Comparison of ENCODE assay signal across 23 mouse cellular contexts in genomic region chr11:6476876-6477275, GRCm38 (mm10). TPM values are rescaled to one million over a fixed set of nuclear protein-coding genes. Genes with fewer than 3 reads are reported as not detected.
DNase-seq lines count a peak whose midpoint lies in the region; ATAC-seq lines count a peak whose summit lies in the region.
"Had no signal": no experiment of that assay in that cellular context is flagged by ENCODE, and none has a peak within 500 bp of the region (broad histone marks: within the 10 kb centered on the region; RNA-seq: fewer than 3 reads in every experiment).

No protein-coding gene starts in this region.

- no peaks in the 10 kb centered on the region for H3K9me3 ChIP-seq in forebrain, embryonic 10.5 days
- H3K9me3 ChIP-seq in forebrain, embryonic 16.5 days (ENCODE audit: control insufficient read depth, low read length) = no peaks in the 10 kb centered on the region
- H3K9me3 ChIP-seq in heart, embryonic 14.5 days (ENCODE audit: control insufficient read depth, low read length) = no peaks in the 10 kb centered on the region
- no peaks in the 10 kb centered on the region for H3K9me3 ChIP-seq in liver, embryonic 12.5 days (replicated peaks)
- no peaks in the 10 kb centered on the region for H3K9me3 ChIP-seq in embryonic facial prominence, embryonic 14.5 days (ENCODE audit: control insufficient read depth, low read length)
- no peaks in the 10 kb centered on the region for H3K9me3 ChIP-seq in limb, embryonic 10.5 days (replicated peaks)
- H3K9me3 ChIP-seq: embryonic facial prominence, embryonic 13.5 days; G1E; heart, embryonic 12.5 days; kidney, embryonic 15.5 days; megakaryocyte, embryonic 14.5 days; midbrain, embryonic 15.5 days had no signal

- H3K36me3 ChIP-seq in forebrain, embryonic 10.5 days (replicated peaks) = peaks cover 21% of the 10 kb centered on the region
- no peaks in the 10 kb centered on the region for H3K36me3 ChIP-seq in forebrain, embryonic 16.5 days (ENCODE audit: control insufficient read depth, insufficient read depth)
- H3K36me3 ChIP-seq in heart, embryonic 14.5 days (ENCODE audit: control insufficient read depth, insufficient read depth, low read length) = peaks cover 13% of the 10 kb centered on the region
- peaks cover 17% of the 10 kb centered on the region; the same call in 1 of the 2 replicates for H3K36me3 ChIP-seq in liver, embryonic 12.5 days
- no peaks in the 10 kb centered on the region for H3K36me3 ChIP-seq in embryonic facial prominence, embryonic 14.5 days (ENCODE audit: control insufficient read depth, insufficient read depth, low read length)
- peaks cover 15% of the 10 kb centered on the region for H3K36me3 ChIP-seq in limb, embryonic 10.5 days
- H3K36me3 ChIP-seq: embryonic facial prominence, embryonic 13.5 days; heart, embryonic 12.5 days; midbrain, embryonic 15.5 days had no signal

- H3K4me2 ChIP-seq in forebrain, embryonic 16.5 days (ENCODE audit: low read length) = no peak overlapping the region
- peak overlapping the region; percentile 66 for H3K4me2 ChIP-seq in heart, embryonic 14.5 days (ENCODE audit: low read length)
- peak overlapping the region; percentile 86; the same call in 1 of the 2 replicates for H3K4me2 ChIP-seq in liver, embryonic 12.5 days
- 0 out of 2 replicates have a peak overlapping the region, but pooled peaks have one; percentile 76 for H3K4me2 ChIP-seq in embryonic facial prominence, embryonic 14.5 days (ENCODE audit: low read depth, low read length)

- no peak for DNase-seq in forebrain, embryonic 10.5 days (ENCODE audit: extremely low spot score, low spot score)
- no peak for DNase-seq in heart, adult 8-10 months (ENCODE audit: low spot score)
- no peak for DNase-seq in liver
- no peak for DNase-seq in embryonic facial prominence, embryonic 14.5 days (ENCODE audit: low spot score)
- no peak for DNase-seq in limb, embryonic 10.5 days (ENCODE audit: low spot score)
- DNase-seq: adrenal gland, postnatal 10 days; cerebellum, adult 18-20 months; heart, postnatal 36 days; kidney, adult 11 months; layer of hippocampus, adult 9-11 months; lung, adult 2 months; lung, postnatal 36 days; thymus, adult 2 months; thymus, postnatal 4 days had no signal

- ATAC-seq in forebrain, embryonic 16.5 days = no peak
- ATAC-seq in heart, embryonic 14.5 days (ENCODE audit: insufficient number of reproducible peaks, insufficient read depth, low FRiP score, low read depth) = no peak
- ATAC-seq in liver, embryonic 12.5 days = no peak
- no peak for ATAC-seq in embryonic facial prominence, embryonic 14.5 days (ENCODE audit: low read depth)

- H3K27me3 ChIP-seq in forebrain, embryonic 10.5 days (ENCODE audit: poor library complexity, severe bottlenecking) = no peaks in the 10 kb centered on the region
- no peaks in the 10 kb centered on the region for H3K27me3 ChIP-seq in forebrain, embryonic 16.5 days (replicated peaks; ENCODE audit: control insufficient read depth, insufficient read depth, low read length)
- H3K27me3 ChIP-seq in heart, embryonic 14.5 days (ENCODE audit: control insufficient read depth, insufficient read depth, low read length) = no peaks in the 10 kb centered on the region
- H3K27me3 ChIP-seq in liver, embryonic 12.5 days (replicated peaks) = no peaks in the 10 kb centered on the region
- no peaks in the 10 kb centered on the region for H3K27me3 ChIP-seq in embryonic facial prominence, embryonic 14.5 days (replicated peaks; ENCODE audit: control insufficient read depth, insufficient read depth, low read length)
- H3K27me3 ChIP-seq in limb, embryonic 10.5 days (ENCODE audit: low read depth, poor library complexity, severe bottlenecking) = no peaks in the 10 kb centered on the region
- H3K27me3 ChIP-seq: embryonic facial prominence, embryonic 13.5 days; heart, embryonic 12.5 days; kidney, embryonic 15.5 days; midbrain, embryonic 15.5 days had no signal

- WGBS in forebrain, embryonic 10.5 days = 82% methylated on average over 6 of the region's 6 CpGs
- WGBS in forebrain, embryonic 16.5 days = 73% methylated on average over 6 of the region's 6 CpGs
- 79% methylated on average over 6 of the region's 6 CpGs for WGBS in heart, embryonic 14.5 days
- 73% methylated on average over 6 of the region's 6 CpGs for WGBS in liver, embryonic 12.5 days (ENCODE audit: insufficient replicate concordance)
- 67% methylated on average over 6 of the region's 6 CpGs for WGBS in embryonic facial prominence, embryonic 14.5 days
- 81% methylated on average over 6 of the region's 6 CpGs for WGBS in limb, embryonic 10.5 days

- H3K4me3 ChIP-seq in forebrain, embryonic 10.5 days = peak overlapping the region; percentile 97; the same call in 1 of the 2 replicates
- H3K4me3 ChIP-seq in forebrain, embryonic 16.5 days (replicated peaks; ENCODE audit: low read length) = no peak overlapping the region
- H3K4me3 ChIP-seq in heart, embryonic 14.5 days (ENCODE audit: control insufficient read depth in 1 of 2, insufficient read depth in 1 of 2, low read depth in 1 of 2, low read length in 2 of 2) = no peak overlapping the region
- no peak overlapping the region for H3K4me3 ChIP-seq in liver, embryonic 12.5 days
- H3K4me3 ChIP-seq in embryonic facial prominence, embryonic 14.5 days (ENCODE audit: low read depth, low read length) = no peak overlapping the region
- H3K4me3 ChIP-seq in limb, embryonic 10.5 days = no peak overlapping the region

- no peak overlapping the region for H3K9ac ChIP-seq in forebrain, embryonic 16.5 days (replicated peaks; ENCODE audit: low read depth, low read length)
- no peak overlapping the region for H3K9ac ChIP-seq in heart, embryonic 14.5 days (ENCODE audit: low read length)
- no peak overlapping the region for H3K9ac ChIP-seq in liver, embryonic 12.5 days
- H3K9ac ChIP-seq in embryonic facial prominence, embryonic 14.5 days (ENCODE audit: low read depth, low read length) = no peak overlapping the region

- H3K4me1 ChIP-seq in forebrain, embryonic 10.5 days = peaks cover 31% of the 10 kb centered on the region
- peaks cover 20% of the 10 kb centered on the region for H3K4me1 ChIP-seq in forebrain, embryonic 16.5 days (replicated peaks; ENCODE audit: control insufficient read depth, insufficient read depth, low read length)
- H3K4me1 ChIP-seq in heart, embryonic 14.5 days (ENCODE audit: control insufficient read depth in 2 of 2, insufficient read depth in 2 of 2, low read length in 2 of 2) = peaks cover 0 to 7% of the 10 kb centered on the region in 2 experiments; a peak in 3 of 4 replicates
- peaks cover 25% of the 10 kb centered on the region for H3K4me1 ChIP-seq in liver, embryonic 12.5 days
- H3K4me1 ChIP-seq in embryonic facial prominence, embryonic 14.5 days (ENCODE audit: control insufficient read depth, insufficient read depth, low read length) = peaks cover 21% of the 10 kb centered on the region; the same call in 1 of the 2 replicates
- peaks cover 26% of the 10 kb centered on the region for H3K4me1 ChIP-seq in limb, embryonic 10.5 days

- H3K27ac ChIP-seq in forebrain, embryonic 10.5 days = no peak overlapping the region
- H3K27ac ChIP-seq in forebrain, embryonic 16.5 days (ENCODE audit: low read length) = no peak overlapping the region
- no peak overlapping the region for H3K27ac ChIP-seq in heart, embryonic 14.5 days (replicated peaks in 1 of 2; ENCODE audit: control insufficient read depth in 1 of 2, insufficient read depth in 1 of 2, low read depth in 2 of 2, low read length in 2 of 2)
- no peak overlapping the region for H3K27ac ChIP-seq in liver, embryonic 12.5 days
- peak overlapping the region; percentile 97; the same call in 1 of the 2 replicates for H3K27ac ChIP-seq in embryonic facial prominence, embryonic 14.5 days (replicated peaks; ENCODE audit: low read depth, low read length)
- H3K27ac ChIP-seq in limb, embryonic 10.5 days = no peak overlapping the region

RNA-seq across cellular contexts. Expression of gene Purb, which starts 1.2 kb away (rescaled TPM):
- polyA plus RNA-seq in forebrain, embryonic 10.5 days (2016; fragmentation: Nextera tagmentation; extraction: Ambion mirVana) = 16.9 and 18.7 TPM in 2 replicates
- 14.4 and 16.7 TPM in 2 replicates for polyA plus RNA-seq in forebrain, embryonic 16.5 days (2015; fragmentation: Nextera tagmentation; extraction: Ambion mirVana)
- polyA plus RNA-seq in heart, embryonic 14.5 days (2014; fragmentation: Nextera tagmentation; extraction: Ambion mirVana) = 21.8 and 24.3 TPM in 2 replicates
- total RNA-seq in heart, adult 8-10 months (2022) = 10 to 100 TPM; 23.2 to 32.4 (median 28.9) TPM
- polyA plus RNA-seq in liver, embryonic 12.5 days (2016; fragmentation: Nextera tagmentation; extraction: Ambion mirVana) = 11.2 and 11.6 TPM in 2 replicates
- 28.8 and 29.2 TPM in 2 replicates for polyA plus RNA-seq in embryonic facial prominence, embryonic 14.5 days (2014; fragmentation: Nextera tagmentation; extraction: Ambion mirVana)
- 15.9 and 17.9 TPM in 2 replicates for polyA plus RNA-seq in limb, embryonic 10.5 days (2016; fragmentation: Nextera tagmentation; extraction: Ambion mirVana)

RNA-seq across cellular contexts. Expression of gene H2afv, which starts 32.6 kb away (rescaled TPM):
- polyA plus RNA-seq in forebrain, embryonic 10.5 days (2016; fragmentation: Nextera tagmentation; extraction: Ambion mirVana) = 844 and 848 TPM in 2 replicates
- polyA plus RNA-seq in forebrain, embryonic 16.5 days (2015; fragmentation: Nextera tagmentation; extraction: Ambion mirVana) = 438 and 507 TPM in 2 replicates
- 377 and 424 TPM in 2 replicates for polyA plus RNA-seq in heart, embryonic 14.5 days (2014; fragmentation: Nextera tagmentation; extraction: Ambion mirVana)
- 10 to 100 TPM; 80.1 to 97.8 (median 88.2) TPM for total RNA-seq in heart, adult 8-10 months (2022)
- polyA plus RNA-seq in liver, embryonic 12.5 days (2016; fragmentation: Nextera tagmentation; extraction: Ambion mirVana) = 121 and 125 TPM in 2 replicates
- polyA plus RNA-seq in embryonic facial prominence, embryonic 14.5 days (2014; fragmentation: Nextera tagmentation; extraction: Ambion mirVana) = 428 and 463 TPM in 2 replicates
- polyA plus RNA-seq in limb, embryonic 10.5 days (2016; fragmentation: Nextera tagmentation; extraction: Ambion mirVana) = 583 and 781 TPM in 2 replicates

RNA-seq across cellular contexts. Expression of gene Myo1g, which starts 43.9 kb away (rescaled TPM):
- polyA plus RNA-seq in forebrain, embryonic 10.5 days (2016; fragmentation: Nextera tagmentation; extraction: Ambion mirVana) = 0.97 and 1.0 TPM in 2 replicates
- polyA plus RNA-seq in forebrain, embryonic 16.5 days (2015; fragmentation: Nextera tagmentation; extraction: Ambion mirVana) = 0.20 and 0.60 TPM in 2 replicates
- 0.59 and 0.77 TPM in 2 replicates for polyA plus RNA-seq in heart, embryonic 14.5 days (2014; fragmentation: Nextera tagmentation; extraction: Ambion mirVana)
- 1 to 10 TPM in 3 of 4 experiments, under 1 TPM in 1; 0.73 to 2.3 (median 1.2) TPM for total RNA-seq in heart, adult 8-10 months (2022)
- polyA plus RNA-seq in liver, embryonic 12.5 days (2016; fragmentation: Nextera tagmentation; extraction: Ambion mirVana) = 5.8 and 6.2 TPM in 2 replicates
- polyA plus RNA-seq in embryonic facial prominence, embryonic 14.5 days (2014; fragmentation: Nextera tagmentation; extraction: Ambion mirVana) = 2.1 and 2.4 TPM in 2 replicates
- 0.80 and 0.86 TPM in 2 replicates for polyA plus RNA-seq in limb, embryonic 10.5 days (2016; fragmentation: Nextera tagmentation; extraction: Ambion mirVana)
